Mouse (Mus musculus): ENCODE data around the gene Setdb1.

DNA sequence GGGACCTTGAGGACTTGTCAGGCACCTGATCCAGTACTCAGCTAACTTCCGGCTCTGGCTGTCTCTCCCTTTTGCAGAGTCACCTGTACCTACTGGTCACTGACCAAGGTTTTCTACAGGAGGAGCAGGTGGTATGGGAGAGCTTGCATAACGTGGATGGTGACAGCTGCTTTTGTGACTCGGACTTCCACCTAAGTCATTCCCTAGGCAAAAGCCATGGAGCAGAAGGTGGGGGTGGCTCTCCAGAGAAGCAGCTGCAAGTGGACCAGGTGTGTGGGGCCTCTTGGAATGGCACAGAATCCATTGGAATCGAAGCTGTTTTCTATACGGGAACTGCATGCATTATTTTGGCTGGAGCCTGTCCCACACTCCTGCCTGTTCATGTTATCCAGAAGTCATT lies 62.3 kb downstream of the Setdb1 start:
- TF ChIP-seq EP300 (IDR thresholded peaks at IDR 0.05; ENCODE audit: low read depth in 1 of 2, low read length in 2 of 2) (no peak), POLR2AphosphoS2 (IDR thresholded peaks at IDR 0.05; ENCODE audit: low read length) (no peak), CTCF (IDR thresholded peaks at IDR 0.05 in 2 of 3, conservative IDR thresholded peaks at IDR 0.05 in 1 of 3; ENCODE audit: control insufficient read depth in 1 of 3, insufficient read depth in 1 of 3, low read depth in 2 of 3, low read length in 3 of 3, poor library complexity in 1 of 3, severe bottlenecking in 1 of 3) (no peak), MAFK (IDR thresholded peaks at IDR 0.05; ENCODE audit: borderline replicate concordance, low read depth, low read length) (no peak), CHD1 (IDR thresholded peaks at IDR 0.05; ENCODE audit: low read depth, low read length) (no peak)
